Mouse (Mus musculus) embryo, embryonic 10.5 days (tissue): ENCODE measurements around the gene 2610507B11Rik.
A peak's percentile ranks its signal among the peaks of the same experiment; 100 is the strongest.

Experiments used
- DNase-seq: peaks from one replicate; pipeline ENCODE4 v3.0.0-alpha.2; 2015; ENCODE audit warnings: low spot score

Gene 2610507B11Rik

GRCm38 (mm10) chr11:78289146-78289763 lies 27.7 kb downstream of the 2610507B11Rik start:
- DNase-seq = no peak

DNA sequence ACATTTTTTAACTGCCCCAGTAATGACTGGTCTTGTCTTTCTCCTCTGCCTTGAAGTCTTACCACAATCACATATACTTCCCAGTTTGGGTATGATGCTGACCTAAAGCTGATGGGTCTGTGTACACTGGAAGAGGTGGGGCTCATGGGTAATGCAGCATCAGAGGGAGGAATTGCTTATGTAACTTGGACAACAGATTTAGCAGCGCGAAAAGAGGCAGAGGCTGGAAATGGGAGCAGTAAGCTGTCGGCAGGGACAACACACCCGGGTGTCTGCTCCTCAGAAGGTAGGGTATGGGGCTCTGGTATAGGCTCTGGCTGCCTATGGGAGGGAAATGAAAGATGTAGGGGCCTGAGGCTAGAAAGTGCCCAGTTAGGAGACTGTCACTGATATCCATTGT lies 29.1 kb downstream of the 2610507B11Rik start, which contains the start of gene BC030499:
TSS of gene BC030499 (plus strand) at position 188 of the 400 bp plus-strand sequence.
- no peak for DNase-seq

GRCm38 (mm10) chr11:78294585-78294984 lies 33.0 kb downstream of the 2610507B11Rik start:
- DNase-seq = no peak

DNA sequence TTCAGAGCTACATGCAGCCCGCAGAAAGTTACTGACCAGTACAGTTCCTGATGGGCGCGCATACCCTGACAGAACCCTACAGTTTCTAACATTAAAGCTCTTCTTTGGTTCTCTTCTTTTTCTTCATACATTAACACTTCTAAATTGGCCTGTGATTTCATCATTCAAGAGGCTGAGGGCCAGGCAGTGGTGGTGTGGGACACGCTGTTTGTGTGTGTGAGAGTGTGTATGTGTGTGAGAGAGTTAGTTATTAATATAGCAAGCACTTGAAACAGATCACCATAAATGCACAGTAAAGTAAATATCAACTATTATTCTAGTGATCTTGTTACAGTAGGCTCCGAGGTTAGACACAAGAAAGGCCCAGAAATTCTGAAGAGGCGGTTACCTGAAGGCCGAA lies 39.4 kb downstream of the 2610507B11Rik start:
- DNase-seq = no peak

GRCm38 (mm10) chr11:78301357-78302084 lies 40.0 kb downstream of the 2610507B11Rik start, which contains the start of gene Spag5:
Spag5 (plus strand) TSS chr11:78301529.
- peak; percentile 95 for DNase-seq

- DNase-seq = no peak
Observed at GRCm38 (mm10) chr11:78305272-78305671, 43.7 kb downstream of the 2610507B11Rik start.

GRCm38 (mm10) chr11:78310861-78311511 lies 49.4 kb downstream of the 2610507B11Rik start:
- no peak for DNase-seq

- no peak for DNase-seq
Observed at GRCm38 (mm10) chr11:78313662-78314061, 52.1 kb downstream of the 2610507B11Rik start.

DNA sequence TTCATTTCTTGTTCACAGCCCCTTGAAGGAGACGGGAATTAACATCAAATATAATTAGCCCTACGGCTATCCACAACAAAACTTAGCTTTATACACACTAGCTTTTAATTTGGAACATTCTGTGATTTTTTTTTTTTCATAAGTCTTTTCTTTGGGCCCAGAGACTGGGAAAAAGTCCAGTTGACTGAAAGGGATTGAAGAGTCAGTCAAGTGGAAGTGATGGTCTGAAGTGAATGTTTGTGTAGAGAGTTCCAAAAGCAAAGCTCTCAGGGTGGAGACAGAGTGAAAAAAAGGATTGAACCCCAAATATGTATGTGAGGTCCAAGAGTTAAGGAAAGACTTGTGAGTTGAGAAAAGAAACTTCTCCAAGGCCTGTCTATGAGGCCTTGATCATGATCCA lies 56.9 kb downstream of the 2610507B11Rik start:
- no peak for DNase-seq

DNA sequence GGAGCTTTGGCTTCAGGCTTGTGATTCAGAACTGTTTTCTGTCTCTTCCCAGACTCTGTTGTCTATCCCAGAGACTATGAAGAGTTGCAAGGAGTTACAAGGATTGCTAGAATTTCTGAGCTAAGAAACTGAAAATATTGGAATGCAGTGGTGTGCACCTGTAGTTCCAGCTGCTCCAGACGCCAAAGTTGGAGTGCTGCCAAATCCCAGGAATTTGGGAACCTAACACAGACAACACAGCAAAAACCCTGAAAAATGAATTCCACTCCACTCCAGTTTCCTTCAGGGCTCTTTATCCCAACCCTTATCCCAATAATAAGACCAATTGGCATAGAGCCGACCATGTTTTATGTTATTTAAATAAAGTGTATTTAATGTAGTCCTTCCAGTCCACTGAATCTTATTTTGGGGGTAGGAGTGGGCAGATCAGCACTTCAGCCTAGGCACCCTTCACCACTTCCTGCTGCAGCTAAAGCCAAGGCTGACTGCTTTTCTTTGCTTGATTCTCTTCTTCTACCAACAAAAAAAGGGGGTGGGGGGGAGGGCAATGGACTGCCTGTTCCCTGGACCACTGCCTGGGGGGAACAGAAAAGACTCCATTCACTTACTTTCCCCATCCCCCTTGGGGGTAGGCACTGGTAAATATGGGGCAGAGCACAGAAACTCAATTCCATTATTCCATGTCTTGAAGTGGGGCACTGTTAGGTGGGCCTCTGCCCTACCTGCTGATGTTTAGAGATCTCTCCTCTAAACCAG lies 60.7 kb downstream of the 2610507B11Rik start:
- DNase-seq = no peak

- DNase-seq = peak; percentile 82
Observed at GRCm38 (mm10) chr11:78322860-78323259, 61.3 kb downstream of the 2610507B11Rik start, which contains the start of gene Aldoc. Aldoc (plus strand) TSS chr11:78322968.

- DNase-seq = no peak
Observed at GRCm38 (mm10) chr11:78324000-78324785, 62.6 kb downstream of the 2610507B11Rik start.

- no peak for DNase-seq
Observed at GRCm38 (mm10) chr11:78324965-78325364, 63.4 kb downstream of the 2610507B11Rik start.

- no peak for DNase-seq
Observed at GRCm38 (mm10) chr11:78327215-78327614, 65.7 kb downstream of the 2610507B11Rik start.

DNA sequence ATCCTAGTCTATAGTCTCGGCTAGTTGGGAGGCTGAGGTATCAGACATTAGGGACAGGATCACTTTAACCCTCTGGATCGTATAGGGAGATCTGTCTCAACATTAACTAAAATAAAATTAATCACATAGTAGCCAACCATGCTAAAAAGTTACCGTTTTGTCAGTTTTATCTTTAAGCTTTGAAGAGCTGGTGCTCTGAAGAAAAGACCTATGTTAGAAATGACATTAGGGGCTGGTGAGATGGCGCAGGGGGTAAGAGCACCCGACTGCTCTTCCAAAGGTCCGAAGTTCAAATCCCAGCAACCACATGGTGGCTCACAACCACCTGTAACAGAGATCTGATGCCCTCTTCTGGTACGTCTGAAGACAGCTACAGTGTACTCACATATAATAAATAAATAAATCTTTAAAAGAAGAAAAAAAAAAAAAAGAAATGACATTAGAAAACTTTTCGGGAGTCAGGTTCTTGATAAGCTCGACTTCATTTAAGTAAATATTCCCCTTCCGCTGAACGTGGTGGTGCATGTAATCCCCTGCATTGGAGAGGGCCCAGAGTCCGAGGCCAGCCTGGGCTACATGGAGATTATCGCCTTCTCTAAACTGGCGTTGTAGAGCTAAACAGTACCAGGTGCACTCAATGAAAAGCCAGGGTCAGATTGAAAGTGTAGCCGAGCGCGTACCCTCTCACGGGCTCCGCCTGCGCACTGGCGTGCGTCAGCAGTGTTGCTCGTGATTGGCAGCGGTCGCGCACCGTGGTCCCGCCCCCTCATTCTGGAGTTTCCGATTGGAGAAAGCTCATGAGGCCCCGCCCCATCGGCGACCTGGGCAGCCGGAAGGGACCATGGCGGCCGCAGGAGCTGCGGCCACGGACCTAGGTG lies 66.3 kb downstream of the 2610507B11Rik start, which contains the start of gene Pigs:
TSS of gene Pigs (plus strand) at position 782 of the 878 bp plus-strand sequence.
- DNase-seq = peak; percentile 98

- DNase-seq = no peak
Observed at GRCm38 (mm10) chr11:78328512-78329056, 67.0 kb downstream of the 2610507B11Rik start.

DNA sequence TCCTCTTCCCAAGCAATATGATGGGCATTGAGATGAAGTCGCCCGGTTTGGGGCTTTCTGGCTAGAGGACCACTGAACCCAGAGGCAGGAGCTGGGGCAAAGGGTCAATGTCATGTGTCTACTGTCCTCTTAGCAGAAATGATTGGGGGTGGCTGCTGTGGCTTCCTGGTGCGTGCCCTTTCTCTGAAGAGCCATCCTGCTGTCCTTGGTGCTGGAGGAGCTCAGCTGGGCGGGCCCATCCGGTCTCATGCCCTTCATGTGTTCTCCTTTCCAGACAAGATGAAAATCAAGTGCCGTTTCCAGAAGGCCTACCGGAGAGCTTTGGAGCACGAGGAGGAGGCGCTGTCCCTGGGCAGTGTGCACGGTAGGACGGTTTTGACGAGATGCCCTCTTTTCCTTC lies 71.1 kb downstream of the 2610507B11Rik start:
- no peak for DNase-seq

DNA sequence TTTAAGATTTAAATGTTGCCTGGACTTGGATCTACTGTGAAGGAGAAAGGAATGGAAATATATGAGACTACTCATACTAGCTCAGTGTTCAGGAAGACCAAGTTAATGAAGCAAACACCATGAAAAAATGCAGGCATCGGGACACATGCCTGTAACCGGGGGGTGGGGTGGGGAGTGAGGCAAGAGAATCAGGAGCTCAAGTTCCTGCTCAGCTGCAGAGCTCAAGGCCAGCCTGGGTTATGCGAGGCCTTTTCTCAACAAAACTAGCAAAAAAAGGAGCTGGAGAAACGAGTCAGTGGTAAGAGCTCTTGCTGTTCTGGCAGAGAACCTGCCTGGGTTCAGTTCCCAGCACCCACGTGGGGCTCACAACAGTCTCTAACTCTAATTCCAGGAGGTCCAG lies 72.4 kb downstream of the 2610507B11Rik start:
- no peak for DNase-seq

DNA sequence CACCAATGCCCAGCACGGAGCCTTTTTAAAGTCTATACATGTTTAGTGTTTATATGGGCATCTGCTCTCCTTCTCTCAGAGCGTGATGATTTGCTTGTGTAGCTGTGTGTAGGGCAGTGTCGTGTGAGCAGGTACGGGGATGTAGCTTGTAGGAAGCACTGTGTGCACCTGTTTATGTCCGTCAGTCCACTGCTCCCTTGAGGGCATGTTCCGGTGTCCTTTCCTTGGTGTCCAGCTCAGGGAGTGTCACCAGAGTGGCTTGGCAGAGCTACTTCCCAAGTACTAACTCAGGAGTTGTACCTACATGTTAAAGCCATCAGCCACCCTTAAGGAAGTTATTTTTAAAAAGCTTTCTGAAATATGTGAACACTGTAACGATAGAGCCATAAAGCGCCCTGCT lies 75.5 kb downstream of the 2610507B11Rik start:
- DNase-seq = no peak
